Mouse (Mus musculus): ENCODE results near the gene Idua.

DNA sequence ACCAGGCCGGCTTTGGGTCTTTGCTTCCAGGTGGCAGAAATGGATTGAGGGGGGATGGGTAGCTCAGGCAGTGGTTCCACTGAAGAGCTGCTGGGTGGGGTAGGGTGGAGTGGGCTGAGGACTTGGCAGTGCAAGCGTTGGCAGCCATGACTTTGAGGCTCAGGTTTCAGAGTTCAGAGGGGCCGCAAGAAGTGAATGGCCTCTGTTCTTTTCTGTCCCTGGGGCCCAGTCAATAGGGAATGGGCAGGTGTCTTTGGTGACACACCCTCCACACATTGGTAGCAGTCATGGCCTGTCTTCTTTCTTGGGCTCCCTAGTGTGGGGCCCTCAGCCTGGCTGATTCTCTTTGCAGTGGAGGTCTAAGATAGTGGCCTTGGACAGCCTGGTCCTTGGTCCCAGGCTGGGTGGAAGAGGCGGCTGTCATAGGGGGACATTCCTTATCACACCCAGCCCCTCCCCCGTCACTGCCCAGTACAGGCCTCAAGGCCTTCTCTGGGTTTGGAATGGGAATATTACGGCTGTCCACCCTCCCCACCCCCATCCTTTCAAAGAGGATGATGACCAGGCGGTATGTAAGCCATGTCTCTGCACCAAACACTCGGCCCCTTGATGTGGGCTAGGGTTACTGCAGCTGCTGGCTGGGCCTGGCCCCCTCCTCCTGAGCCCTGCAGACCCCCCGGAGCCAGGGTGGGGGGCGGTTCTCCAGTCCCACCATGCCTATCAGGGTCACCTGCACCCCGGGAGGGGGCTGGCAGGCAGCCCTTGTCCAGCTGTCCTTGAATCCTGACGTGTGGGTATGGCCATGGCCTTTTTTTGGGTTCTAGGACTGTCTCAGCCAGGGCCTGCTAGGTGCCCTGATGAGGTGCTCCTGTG is 43.9 kb downstream of the Idua start:
- TF ChIP-seq POLR2A (IDR thresholded peaks at IDR 0.05; ENCODE audit: borderline replicate concordance, low read depth, low read length) (no peak), CTCF (IDR thresholded peaks at IDR 0.05; ENCODE audit: low read depth, low read length) (no peak)

All from bone marrow macrophage, adult 2 months (primary cell).